Mouse (Mus musculus): Measurements from ENCODE around the gene Gm11042. TPM values are rescaled to one million over a fixed set of nuclear protein-coding genes. Genes with fewer than 3 reads are reported as not detected.

The Gm11042 gene
- polyA plus RNA-seq, 1 experiment from 2014 or later, result not detected

DNA sequence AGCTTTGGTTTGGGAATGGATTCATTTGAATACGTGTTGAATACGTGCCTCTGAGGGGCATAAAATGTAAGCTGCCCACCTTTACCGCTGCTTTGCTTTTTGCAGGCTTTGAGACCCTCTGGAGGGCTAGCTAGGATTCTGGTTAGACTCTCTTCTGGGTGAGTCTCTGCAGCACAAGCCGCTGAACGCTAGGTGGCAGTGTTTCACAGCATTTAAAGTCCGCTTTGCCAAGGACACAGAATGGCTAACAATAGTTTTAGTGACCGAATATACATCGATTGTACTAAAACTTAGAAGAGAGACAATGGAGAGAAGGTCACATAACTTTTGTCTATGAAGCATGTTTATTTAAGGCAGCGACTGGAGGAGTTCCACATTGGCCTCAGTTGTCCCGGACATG lies 4.1 kb upstream of the Gm11042 start:
- DNase-seq (peak; percentile 65), ATAC-seq (no peak)
- no peak overlapping the region for H3K4me3 ChIP-seq (ENCODE audit: low read depth, low read length)
- 16% methylated on average over 10 of the region's 10 CpGs for WGBS (ENCODE audit: insufficient replicate concordance)
- no peak for TF ChIP-seq EP300 (IDR thresholded peaks at IDR 0.05; ENCODE audit: low read depth)
- peak; percentile 86 for TF ChIP-seq CTCF (IDR thresholded peaks at IDR 0.05; ENCODE audit: low read depth)
- no peaks in the 10 kb centered on the region for H3K27me3 ChIP-seq (ENCODE audit: insufficient read depth, low read length)
- H3K4me2 ChIP-seq (ENCODE audit: low read depth, low read length), result no peak overlapping the region
- H3K9ac ChIP-seq (replicated peaks), result no peak overlapping the region
- H3K4me1 ChIP-seq (ENCODE audit: insufficient read depth), result no peaks in the 10 kb centered on the region
- no peaks in the 10 kb centered on the region for H3K36me3 ChIP-seq (replicated peaks; ENCODE audit: insufficient read depth, low read length)
- no peak overlapping the region for H3K27ac ChIP-seq (ENCODE audit: low read depth)
- H3K9me3 ChIP-seq (ENCODE audit: low read length), result no peaks in the 10 kb centered on the region

DNA sequence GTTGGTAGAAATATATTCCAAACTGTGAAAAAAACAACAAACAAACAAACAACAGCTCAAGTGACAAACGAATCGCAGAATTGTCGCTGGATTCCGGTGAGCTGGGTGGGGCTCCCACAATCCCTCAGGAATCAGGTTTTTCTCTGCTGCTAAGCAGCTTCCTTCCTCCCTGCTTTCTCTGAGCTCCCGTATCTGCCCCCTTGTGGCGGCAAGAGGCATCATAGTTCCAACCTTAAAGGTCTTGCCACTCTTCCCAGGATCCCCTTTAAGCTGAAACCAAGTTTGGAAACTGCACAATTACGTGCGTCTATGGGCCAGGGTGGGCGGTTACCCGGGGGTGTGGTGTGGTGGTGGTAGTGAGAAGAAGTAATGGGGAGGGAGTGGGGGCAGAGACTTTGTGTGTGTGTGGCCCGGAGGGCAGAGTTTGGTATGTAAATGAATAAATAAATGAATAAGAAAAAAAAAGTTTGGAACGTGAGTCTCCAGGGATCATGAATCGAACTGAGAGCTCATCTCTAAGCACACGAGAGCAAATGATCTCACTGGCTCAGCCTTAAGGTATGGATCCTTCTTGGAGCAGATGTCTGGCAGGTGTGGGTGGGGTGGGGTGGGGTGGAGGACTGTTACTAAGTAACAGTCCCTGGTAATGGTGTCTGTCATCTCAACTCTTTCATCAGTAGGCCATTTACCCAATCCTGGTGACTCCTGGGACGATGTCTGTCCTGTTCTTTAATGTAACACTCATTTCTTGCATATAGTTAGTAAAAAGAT lies 980 bp upstream of the Gm11042 start:
- no peaks in the 10 kb centered on the region for H3K36me3 ChIP-seq (replicated peaks; ENCODE audit: insufficient read depth, low read length)
- 0 out of 2 replicates have a peak overlapping the region, but pooled peaks have one; percentile 37 for H3K9ac ChIP-seq (replicated peaks)
- DNase-seq, result peak; percentile 51
- H3K4me3 ChIP-seq (ENCODE audit: low read depth, low read length), result peak overlapping the region; percentile 45
- no peaks in the 10 kb centered on the region for H3K27me3 ChIP-seq (ENCODE audit: insufficient read depth, low read length)
- no peaks in the 10 kb centered on the region for H3K4me1 ChIP-seq (ENCODE audit: insufficient read depth)
- peak; percentile 51; the same call in 1 of the 2 replicates for ATAC-seq
- no peak overlapping the region for H3K27ac ChIP-seq (ENCODE audit: low read depth)
- WGBS (ENCODE audit: insufficient replicate concordance), result 17% methylated on average over 15 of the region's 15 CpGs
- H3K4me2 ChIP-seq (ENCODE audit: low read depth, low read length), result peak overlapping the region; percentile 67
- no peaks in the 10 kb centered on the region for H3K9me3 ChIP-seq (ENCODE audit: low read length)
- TF ChIP-seq CTCF (IDR thresholded peaks at IDR 0.05; ENCODE audit: low read depth) (peak; percentile 77), EP300 (IDR thresholded peaks at IDR 0.05; ENCODE audit: low read depth) (no peak)

DNA sequence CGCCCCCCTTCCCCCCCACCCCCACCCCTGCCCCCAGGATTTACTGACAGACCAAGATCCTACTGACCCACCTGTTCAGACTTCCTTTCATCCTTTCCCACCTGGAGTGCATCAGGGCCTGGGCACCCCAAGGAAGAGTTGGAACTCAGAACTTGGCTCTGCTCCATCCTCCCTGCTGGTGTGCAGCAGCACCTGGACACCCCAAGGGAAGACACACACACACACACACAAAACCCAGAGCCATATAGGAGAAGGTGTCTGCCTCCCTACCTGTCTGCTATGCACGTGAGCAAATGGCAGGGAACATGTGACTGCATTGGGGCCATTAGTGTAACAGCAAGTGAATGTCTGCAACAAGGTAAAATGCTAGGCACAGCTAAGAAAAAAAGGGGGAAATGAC lies 973 bp downstream of the Gm11042 start:
- 37% methylated on average over 2 of the region's 2 CpGs for WGBS (ENCODE audit: insufficient replicate concordance)

DNA sequence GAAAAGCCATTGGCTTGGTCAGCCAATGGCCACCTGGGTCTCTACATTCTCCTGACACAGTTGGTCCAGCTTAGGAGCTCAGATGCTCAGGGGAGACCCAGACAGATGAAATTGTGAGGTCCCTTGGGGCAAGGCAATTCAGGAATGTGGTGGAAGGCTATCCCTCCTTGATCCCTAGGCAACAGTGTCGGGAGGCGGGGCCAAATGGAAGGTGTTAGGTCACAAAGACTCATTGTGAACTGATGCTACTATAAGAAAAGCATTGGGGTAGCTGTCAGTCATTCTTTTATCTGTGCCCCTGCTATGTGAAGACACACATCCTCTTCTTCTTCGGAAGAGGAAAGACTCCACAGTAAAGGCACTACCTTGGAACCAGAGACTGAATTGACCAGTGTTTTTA lies 3.6 kb downstream of the Gm11042 start:
- H3K27me3 ChIP-seq (ENCODE audit: insufficient read depth, low read length), result no peaks in the 10 kb centered on the region
- ATAC-seq, result no peak
- no peak overlapping the region for H3K4me3 ChIP-seq (ENCODE audit: low read depth, low read length)
- no peak for TF ChIP-seq CTCF (IDR thresholded peaks at IDR 0.05; ENCODE audit: low read depth)
- no peak for TF ChIP-seq EP300 (IDR thresholded peaks at IDR 0.05; ENCODE audit: low read depth)
- H3K36me3 ChIP-seq (replicated peaks; ENCODE audit: insufficient read depth, low read length), result no peaks in the 10 kb centered on the region
- no peak for DNase-seq
- H3K4me2 ChIP-seq (ENCODE audit: low read depth, low read length), result no peak overlapping the region
- H3K4me1 ChIP-seq (ENCODE audit: insufficient read depth), result no peaks in the 10 kb centered on the region
- no peak overlapping the region for H3K9ac ChIP-seq (replicated peaks)
- no peak overlapping the region for H3K27ac ChIP-seq (ENCODE audit: low read depth)
- H3K9me3 ChIP-seq (ENCODE audit: low read length), result no peaks in the 10 kb centered on the region
- 68% methylated on average over 3 of the region's 3 CpGs for WGBS (ENCODE audit: insufficient replicate concordance)

More for the DNA sequence above, 973 bp downstream of the Gm11042 start:
- H3K9me3 ChIP-seq (ENCODE audit: low read length), result no peaks in the 10 kb centered on the region
- TF ChIP-seq CTCF (IDR thresholded peaks at IDR 0.05; ENCODE audit: low read depth) (no peak), EP300 (IDR thresholded peaks at IDR 0.05; ENCODE audit: low read depth) (no peak)
- H3K4me2 ChIP-seq (ENCODE audit: low read depth, low read length), result no peak overlapping the region
- no peaks in the 10 kb centered on the region for H3K36me3 ChIP-seq (replicated peaks; ENCODE audit: insufficient read depth, low read length)
- no peaks in the 10 kb centered on the region for H3K4me1 ChIP-seq (ENCODE audit: insufficient read depth)
- no peak overlapping the region for H3K9ac ChIP-seq (replicated peaks)
- DNase-seq, result no peak
- no peak for ATAC-seq
- no peak overlapping the region for H3K27ac ChIP-seq (ENCODE audit: low read depth)
- no peaks in the 10 kb centered on the region for H3K27me3 ChIP-seq (ENCODE audit: insufficient read depth, low read length)
- H3K4me3 ChIP-seq (ENCODE audit: low read depth, low read length), result no peak overlapping the region

DNA sequence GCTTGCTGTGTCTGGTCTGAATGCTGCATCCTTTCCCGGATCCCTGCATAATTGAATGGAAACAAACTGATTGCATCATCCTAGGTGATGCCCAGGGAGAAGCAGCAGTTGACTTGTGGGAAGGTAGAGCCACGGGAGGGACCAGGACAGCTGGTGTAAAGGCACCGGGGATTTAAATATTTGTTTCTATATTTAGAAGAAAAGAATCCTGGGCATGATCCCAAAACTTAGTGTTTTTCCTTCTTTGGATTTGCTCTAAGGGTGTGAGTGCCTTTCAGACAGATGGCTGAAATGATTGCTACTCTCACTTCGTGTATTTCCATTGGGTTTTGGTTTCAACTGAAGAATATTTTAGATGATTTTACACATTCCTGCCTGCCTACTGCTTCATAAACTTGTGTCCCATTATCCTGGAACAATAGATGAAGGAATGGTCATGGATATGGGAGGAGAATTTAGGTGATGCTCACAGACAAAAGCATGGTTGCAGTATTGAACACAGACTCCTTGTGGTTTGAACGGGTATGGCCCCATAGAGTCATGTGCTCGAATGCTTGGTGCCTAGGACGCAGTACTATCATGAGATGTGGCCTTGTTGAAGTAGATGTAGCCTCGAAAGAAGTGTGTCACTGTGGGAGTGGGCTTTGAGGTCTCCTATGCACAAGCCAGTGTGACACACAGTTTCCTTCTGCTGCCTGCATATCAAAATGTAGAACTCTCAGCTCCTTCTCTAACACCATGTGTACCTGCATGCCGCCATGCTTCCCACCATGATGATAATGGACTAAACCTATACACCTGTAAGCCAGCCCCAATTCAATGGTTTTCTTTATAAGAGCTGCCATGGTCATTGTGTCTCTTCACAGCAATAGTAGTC lies 12.5 kb downstream of the Gm11042 start:
- TF ChIP-seq EP300 (IDR thresholded peaks at IDR 0.05; ENCODE audit: low read depth) (no peak), CTCF (IDR thresholded peaks at IDR 0.05; ENCODE audit: low read depth) (no peak)
- ATAC-seq (no peak), DNase-seq (no peak)
- no peaks in the 10 kb centered on the region for H3K27me3 ChIP-seq (ENCODE audit: insufficient read depth, low read length)
- no peak overlapping the region for H3K9ac ChIP-seq (replicated peaks)
- no peak overlapping the region for H3K4me3 ChIP-seq (ENCODE audit: low read depth, low read length)
- H3K4me2 ChIP-seq (ENCODE audit: low read depth, low read length), result no peak overlapping the region
- no peaks in the 10 kb centered on the region for H3K9me3 ChIP-seq (ENCODE audit: low read length)
- H3K36me3 ChIP-seq (replicated peaks; ENCODE audit: insufficient read depth, low read length), result no peaks in the 10 kb centered on the region
- H3K27ac ChIP-seq (ENCODE audit: low read depth), result no peak overlapping the region
- no peaks in the 10 kb centered on the region for H3K4me1 ChIP-seq (ENCODE audit: insufficient read depth)
- 69% methylated on average over 9 of the region's 9 CpGs for WGBS (ENCODE audit: insufficient replicate concordance)

- Histone ChIP-seq H3K9ac (replicated peaks) (no peak overlapping the region), H3K4me1 (ENCODE audit: insufficient read depth) (no peaks in the 10 kb centered on the region), H3K36me3 (replicated peaks; ENCODE audit: insufficient read depth, low read length) (no peaks in the 10 kb centered on the region), H3K4me3 (ENCODE audit: low read depth, low read length) (no peak overlapping the region), H3K27ac (ENCODE audit: low read depth) (no peak overlapping the region), H3K27me3 (ENCODE audit: insufficient read depth, low read length) (no peaks in the 10 kb centered on the region), H3K9me3 (ENCODE audit: low read length) (no peaks in the 10 kb centered on the region), H3K4me2 (ENCODE audit: low read depth, low read length) (no peak overlapping the region)
- no peak for ATAC-seq
- DNase-seq, result no peak
- WGBS (ENCODE audit: insufficient replicate concordance), result 79% methylated on average over 6 of the region's 6 CpGs
- TF ChIP-seq EP300 (IDR thresholded peaks at IDR 0.05; ENCODE audit: low read depth), result no peak
- TF ChIP-seq CTCF (IDR thresholded peaks at IDR 0.05; ENCODE audit: low read depth), result no peak
These were observed 14.6 kb downstream of the Gm11042 start for GRCm38 (mm10) chr12:74301559-74301958.

Measured in liver, postnatal 0 days (tissue).